Mouse (Mus musculus): Measurements from ENCODE around the gene Tubgcp5. TPM values are rescaled to one million over a fixed set of nuclear protein-coding genes. Genes with fewer than 3 reads are reported as not detected.
A peak's percentile ranks its signal among the peaks of the same experiment; 100 is the strongest.
"Not testable (repeated sequence)": the region's sequence is repeated elsewhere in the genome, so short reads cannot be mapped to it uniquely, and the experiment has no call there.

Tubgcp5 gene
- 6.9 and 12.5 TPM in 2 replicates for polyA plus RNA-seq (2011; ENCODE audit: insufficient read depth, insufficient read length, low replicate concordance, missing spikeins)

GRCm38 (mm10) chr7:55793952-55794603 lies at the start of gene Tubgcp5:
Gene Tubgcp5 (plus strand): TSS chr7:55794154.
- Histone ChIP-seq H3K4me1 (ENCODE audit: control insufficient read depth, insufficient read depth, low read length) (peaks cover 1% of the 10 kb centered on the region; the same call in 1 of the 2 replicates), H3K27ac (ENCODE audit: control insufficient read depth, insufficient read depth, low read depth, low read length, poor library complexity) (0 out of 2 replicates have a peak within 1 kb of the TSS, but pooled peaks have one; percentile 31), H3K4me3 (replicated peaks; ENCODE audit: control insufficient read depth, low read depth, low read length) (peak within 1 kb of the TSS; percentile 83)
- TF ChIP-seq POLR2A (IDR thresholded peaks at IDR 0.05; ENCODE audit: borderline replicate concordance, control insufficient read depth, low read depth, low read length) (peak; percentile 96; the same call in 1 of the 2 replicates), CTCF (IDR thresholded peaks at IDR 0.05; ENCODE audit: control insufficient read depth, insufficient read depth, low read length) (no peak)
- WGBS: under 1% methylated on average over 51 of the region's 51 CpGs

DNA sequence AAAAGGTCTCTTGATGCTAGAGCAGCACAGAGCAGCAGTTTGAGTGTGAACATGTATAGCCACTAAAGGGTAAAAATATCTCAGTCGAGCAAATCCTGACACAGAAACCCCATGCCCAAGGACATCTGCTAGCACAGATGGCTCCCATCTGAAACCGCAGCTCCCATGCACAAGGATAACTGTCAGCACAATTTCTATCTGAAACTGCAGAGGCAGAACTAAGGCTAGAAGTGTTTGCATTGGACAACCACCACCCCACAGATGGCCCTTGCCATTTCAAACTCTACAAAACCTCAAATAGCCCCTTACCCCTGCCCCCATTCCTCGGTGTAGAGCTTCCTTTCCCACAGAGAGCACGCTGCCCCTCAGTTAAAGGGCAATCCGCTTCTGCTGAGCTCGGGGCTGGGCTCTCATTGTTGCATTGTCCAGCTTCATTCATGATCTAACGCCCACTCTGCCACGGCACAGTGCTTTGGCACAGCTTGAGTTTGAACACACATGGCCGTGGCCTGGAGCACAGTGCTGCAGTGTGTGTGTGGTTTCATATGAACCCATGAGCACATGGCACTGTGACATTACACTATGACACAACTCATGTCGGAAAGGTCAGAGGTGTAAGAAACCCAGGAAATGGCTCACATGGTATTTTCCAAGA lies 49.3 kb upstream of the Tubgcp5 start:
- Histone ChIP-seq H3K4me3 (replicated peaks; ENCODE audit: control insufficient read depth, low read depth, low read length) (no peak overlapping the region), H3K27ac (ENCODE audit: control insufficient read depth, insufficient read depth, low read depth, low read length, poor library complexity) (no peak overlapping the region), H3K4me1 (ENCODE audit: control insufficient read depth, insufficient read depth, low read length) (no peaks in the 10 kb centered on the region; the same call in 1 of the 2 replicates)
- TF ChIP-seq CTCF (IDR thresholded peaks at IDR 0.05; ENCODE audit: control insufficient read depth, insufficient read depth, low read length) (0 out of 2 replicates have a peak, but pooled peaks have one; percentile 6), POLR2A (IDR thresholded peaks at IDR 0.05; ENCODE audit: borderline replicate concordance, control insufficient read depth, low read depth, low read length) (no peak)
- 69% methylated on average over 10 of the region's 10 CpGs for WGBS

GRCm38 (mm10) chr7:55750841-55751240 lies 43.1 kb upstream of the Tubgcp5 start:
- no peak overlapping the region for H3K4me3 ChIP-seq (replicated peaks; ENCODE audit: control insufficient read depth, low read depth, low read length)
- no peak overlapping the region for H3K27ac ChIP-seq (ENCODE audit: control insufficient read depth, insufficient read depth, low read depth, low read length, poor library complexity)
- TF ChIP-seq CTCF (IDR thresholded peaks at IDR 0.05; ENCODE audit: control insufficient read depth, insufficient read depth, low read length): no peak
- no peak for TF ChIP-seq POLR2A (IDR thresholded peaks at IDR 0.05; ENCODE audit: borderline replicate concordance, control insufficient read depth, low read depth, low read length)
- no peaks in the 10 kb centered on the region for H3K4me1 ChIP-seq (ENCODE audit: control insufficient read depth, insufficient read depth, low read length)
- WGBS: 70% methylated on average over 3 of the region's 3 CpGs

DNA sequence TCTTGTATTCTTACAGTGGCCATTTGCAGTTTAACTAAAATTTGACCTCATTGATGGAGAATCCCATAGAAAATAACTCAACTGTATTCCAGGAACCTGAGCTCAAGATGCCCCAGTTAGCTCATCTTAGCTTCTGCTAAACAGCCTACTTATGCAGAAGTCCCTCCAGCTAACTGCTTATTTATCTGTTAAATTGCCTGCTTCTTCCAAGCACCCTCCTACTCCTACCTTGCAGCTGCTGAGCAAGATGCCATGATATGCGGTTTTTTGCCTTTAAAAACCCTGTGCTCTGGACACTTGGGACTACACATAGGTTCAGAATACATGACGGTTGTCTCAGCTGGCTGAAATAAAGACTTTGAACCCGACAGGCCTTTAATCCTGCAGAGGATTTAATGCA lies 34.6 kb upstream of the Tubgcp5 start:
- no peak for TF ChIP-seq CTCF (IDR thresholded peaks at IDR 0.05; ENCODE audit: control insufficient read depth, insufficient read depth, low read length)
- Histone ChIP-seq H3K27ac (ENCODE audit: control insufficient read depth, insufficient read depth, low read depth, low read length, poor library complexity) (no peak overlapping the region), H3K4me1 (ENCODE audit: control insufficient read depth, insufficient read depth, low read length) (no peaks in the 10 kb centered on the region), H3K4me3 (replicated peaks; ENCODE audit: control insufficient read depth, low read depth, low read length) (no peak overlapping the region)
- 70% methylated on average over 3 of the region's 3 CpGs for WGBS

DNA sequence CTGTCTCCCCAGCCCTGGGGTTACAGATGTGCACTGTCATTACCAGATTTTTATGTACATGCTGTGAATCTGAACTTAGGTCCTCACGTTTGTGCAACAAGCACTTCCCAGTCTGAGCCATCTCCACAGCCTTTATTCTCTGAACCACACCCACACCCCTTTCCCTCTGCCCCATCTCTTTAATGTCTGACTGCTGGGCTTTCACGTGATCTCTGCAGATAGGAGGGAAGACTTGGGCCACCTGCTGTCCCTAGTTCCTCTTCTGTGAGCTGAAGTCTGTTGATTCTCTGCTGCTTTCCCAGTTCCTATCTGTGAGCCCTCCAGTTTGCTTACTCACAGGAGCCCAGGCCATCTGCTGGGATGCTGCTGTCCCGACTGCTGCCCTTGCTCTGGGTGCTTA lies 26.0 kb upstream of the Tubgcp5 start, which contains the start of gene Siglech:
Gene Siglech (plus strand): TSS at position 253 of the 400 bp plus-strand sequence.
- WGBS: 12% methylated on average over 3 of the region's 3 CpGs
- TF ChIP-seq CTCF (IDR thresholded peaks at IDR 0.05; ENCODE audit: control insufficient read depth, insufficient read depth, low read length) (no peak), POLR2A (IDR thresholded peaks at IDR 0.05; ENCODE audit: borderline replicate concordance, control insufficient read depth, low read depth, low read length) (no peak)
- Histone ChIP-seq H3K4me1 (ENCODE audit: control insufficient read depth, insufficient read depth, low read length) (no peaks in the 10 kb centered on the region; the same call in 1 of the 2 replicates), H3K27ac (ENCODE audit: control insufficient read depth, insufficient read depth, low read depth, low read length, poor library complexity) (peak within 1 kb of the TSS; percentile 58), H3K4me3 (replicated peaks; ENCODE audit: control insufficient read depth, low read depth, low read length) (peak within 1 kb of the TSS; percentile 18)

GRCm38 (mm10) chr7:55780011-55780410 lies 13.9 kb upstream of the Tubgcp5 start:
- peaks cover 3% of the 10 kb centered on the region for H3K4me1 ChIP-seq (ENCODE audit: control insufficient read depth, insufficient read depth, low read length)
- WGBS: 65% methylated on average over 4 of the region's 4 CpGs
- TF ChIP-seq POLR2A (IDR thresholded peaks at IDR 0.05; ENCODE audit: borderline replicate concordance, control insufficient read depth, low read depth, low read length) (no peak), CTCF (IDR thresholded peaks at IDR 0.05; ENCODE audit: control insufficient read depth, insufficient read depth, low read length) (no peak)
- no peak overlapping the region for H3K27ac ChIP-seq (ENCODE audit: control insufficient read depth, insufficient read depth, low read depth, low read length, poor library complexity)
- H3K4me3 ChIP-seq (replicated peaks; ENCODE audit: control insufficient read depth, low read depth, low read length): no peak overlapping the region

- no peak overlapping the region for H3K27ac ChIP-seq (ENCODE audit: control insufficient read depth, insufficient read depth, low read depth, low read length, poor library complexity)
- no peak overlapping the region for H3K4me3 ChIP-seq (replicated peaks; ENCODE audit: control insufficient read depth, low read depth, low read length)
- TF ChIP-seq CTCF (IDR thresholded peaks at IDR 0.05; ENCODE audit: control insufficient read depth, insufficient read depth, low read length) (no peak), POLR2A (IDR thresholded peaks at IDR 0.05; ENCODE audit: borderline replicate concordance, control insufficient read depth, low read depth, low read length) (no peak)
- peaks cover 3% of the 10 kb centered on the region for H3K4me1 ChIP-seq (ENCODE audit: control insufficient read depth, insufficient read depth, low read length)
- 30% methylated on average over 3 of the region's 3 CpGs for WGBS
These were observed 11.5 kb upstream of the Tubgcp5 start for GRCm38 (mm10) chr7:55782493-55782892.

GRCm38 (mm10) chr7:55784580-55784979 lies 9.4 kb upstream of the Tubgcp5 start:
- Histone ChIP-seq H3K27ac (ENCODE audit: control insufficient read depth, insufficient read depth, low read depth, low read length, poor library complexity) (peak overlapping the region; percentile 19; the same call in 1 of the 2 replicates), H3K4me3 (replicated peaks; ENCODE audit: control insufficient read depth, low read depth, low read length) (no peak overlapping the region), H3K4me1 (ENCODE audit: control insufficient read depth, insufficient read depth, low read length) (peaks cover 2% of the 10 kb centered on the region)
- WGBS: 2% methylated on average over 3 of the region's 3 CpGs
- no peak for TF ChIP-seq POLR2A (IDR thresholded peaks at IDR 0.05; ENCODE audit: borderline replicate concordance, control insufficient read depth, low read depth, low read length)
- no peak for TF ChIP-seq CTCF (IDR thresholded peaks at IDR 0.05; ENCODE audit: control insufficient read depth, insufficient read depth, low read length)

DNA sequence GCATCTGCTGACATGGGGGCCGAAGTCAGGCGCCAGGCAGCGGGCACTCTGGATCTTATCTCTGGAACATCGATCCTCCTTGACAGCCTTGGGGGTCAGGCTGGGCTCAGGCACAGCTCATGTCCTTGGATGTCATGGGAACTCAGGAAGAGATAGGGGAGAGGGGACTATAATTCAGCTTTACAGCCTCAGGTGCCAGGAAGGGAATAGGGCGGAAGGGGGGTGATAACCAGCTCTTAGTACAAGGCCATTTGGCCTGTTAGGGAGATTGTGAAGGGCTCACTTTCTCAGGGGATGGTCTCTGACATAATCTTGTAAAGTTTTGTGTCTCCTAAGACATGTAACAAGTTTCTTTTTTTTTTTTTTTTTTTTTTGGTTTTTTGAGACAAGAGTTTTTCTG lies 3.4 kb upstream of the Tubgcp5 start:
- not testable (repeated sequence) for H3K4me3 ChIP-seq (replicated peaks; ENCODE audit: control insufficient read depth, low read depth, low read length); H3K4me1 ChIP-seq (ENCODE audit: control insufficient read depth, insufficient read depth, low read length); H3K27ac ChIP-seq (ENCODE audit: control insufficient read depth, insufficient read depth, low read depth, low read length, poor library complexity)
- 72% methylated on average over 5 of the region's 5 CpGs for WGBS

All from bone marrow, adult 2 months (tissue).